Mouse (Mus musculus) 3134 (cell line): ENCODE measurements around the gene Fam174b.

Experiments
- DNase-seq: peaks from one replicate; pipeline ENCODE4 v3.0.0-alpha.2; 2011; ENCODE audit warnings: low spot score; ENCODE audit not compliant: insufficient read length; ENCODE audit errors: extremely low read depth

The Fam174b gene

DNA sequence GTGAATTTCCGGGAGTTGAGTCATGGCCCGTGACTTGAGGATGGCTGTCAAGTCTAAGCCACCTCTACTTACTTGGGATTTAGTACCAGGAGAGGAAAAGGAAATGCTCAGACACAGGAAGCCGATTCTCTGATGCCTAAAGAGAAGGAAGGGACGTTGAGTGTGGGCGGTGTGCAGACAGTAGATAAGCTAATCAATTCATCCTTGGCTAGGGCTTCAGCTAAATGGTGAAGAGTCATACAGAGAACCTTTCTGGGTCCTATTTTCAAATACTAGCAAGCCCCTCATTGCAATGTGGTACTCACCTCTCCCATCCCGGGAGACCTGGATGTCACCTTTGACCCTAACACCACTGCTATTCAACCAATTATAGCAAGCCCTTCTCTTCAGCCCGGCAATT, 71.3 kb downstream of the Fam174b start:
- no peak for DNase-seq

DNA sequence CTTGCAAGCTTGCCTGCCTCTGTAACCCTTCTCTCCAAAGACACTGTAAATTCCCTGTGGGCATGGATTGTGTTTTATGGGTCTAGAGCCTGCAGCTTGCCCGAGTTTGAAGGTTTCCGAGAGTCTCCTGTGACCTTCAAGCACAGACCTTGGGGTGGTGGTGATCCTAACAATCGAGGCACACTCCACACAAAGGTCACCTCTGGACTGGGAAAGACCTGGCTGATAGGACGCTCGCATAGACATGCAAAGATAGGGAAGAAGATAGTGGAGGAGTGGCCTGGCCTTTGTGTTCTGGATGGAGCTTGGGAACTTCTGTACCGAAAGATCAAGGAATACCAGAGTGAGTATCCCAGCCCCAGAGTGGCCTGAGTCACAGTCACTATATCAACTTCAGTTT, 72.1 kb downstream of the Fam174b start:
- DNase-seq, result no peak

- no peak for DNase-seq
These were observed 73.8 kb downstream of the Fam174b start for GRCm38 (mm10) chr7:73813887-73814286.

- no peak for DNase-seq
These were observed 74.4 kb downstream of the Fam174b start for GRCm38 (mm10) chr7:73814454-73814853.

DNA sequence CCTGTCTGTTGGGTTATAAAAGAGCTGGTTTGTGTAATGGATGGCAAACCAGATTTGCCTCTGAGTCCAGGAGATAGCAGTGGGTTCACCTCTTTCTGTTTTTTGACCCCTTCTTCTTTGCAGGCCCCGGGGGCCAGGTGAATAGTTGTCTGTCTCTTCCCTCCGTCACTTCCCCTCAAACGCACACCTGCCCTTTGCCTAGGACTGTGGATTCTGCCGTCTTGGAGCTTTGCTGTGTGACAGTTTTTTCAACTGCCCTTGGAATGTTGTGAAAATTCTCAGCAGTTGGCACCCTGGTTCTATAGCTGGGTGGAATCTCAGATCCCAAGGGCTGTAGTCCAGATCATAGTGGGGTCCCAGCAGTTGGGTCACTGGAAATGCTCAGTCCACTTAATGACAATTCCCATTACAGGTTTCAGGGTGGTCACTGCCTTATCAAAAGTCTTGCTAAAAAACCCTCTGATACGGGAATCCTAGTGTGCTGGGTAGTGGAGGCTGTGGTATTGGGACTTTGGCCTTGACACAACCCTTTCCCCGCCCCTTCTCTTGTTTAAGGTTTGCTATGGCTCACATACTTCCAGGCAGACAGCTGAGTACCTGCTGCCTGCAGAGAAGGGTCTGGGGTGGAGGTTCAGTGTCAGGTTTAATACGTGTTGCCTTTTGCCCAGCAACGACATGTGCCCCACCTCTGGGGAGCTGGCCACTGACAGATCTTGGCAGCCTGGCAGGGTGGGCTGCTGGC, 76.3 kb downstream of the Fam174b start:
- no peak for DNase-seq

GRCm38 (mm10) chr7:73819366-73819765, 79.3 kb downstream of the Fam174b start:
- DNase-seq, result no peak
